Mouse (Mus musculus) thymus, adult 2 months (tissue): ENCODE data around the gene Sh3kbp1. TPM values are rescaled to one million over a fixed set of nuclear protein-coding genes. Genes with fewer than 3 reads are reported as not detected.

Experiments
- DNase-seq: peaks from one replicate; pipeline ENCODE4 v3.0.0; 2021
- H3K27ac ChIP-seq: fragments of 200-500 bp; 2 replicates; pipeline ENCODE4 v1.5.1; 2012; ENCODE audit warnings: low read length, control low read depth; ENCODE audit not compliant: control insufficient read depth, insufficient read depth
- H3K27me3 ChIP-seq: fragments of 200-500 bp; 2 replicates; pipeline ENCODE4 v1.6.1; 2012; ENCODE audit warnings: mild to moderate bottlenecking, low read length, moderate library complexity, mixed read lengths; ENCODE audit not compliant: control insufficient read depth, insufficient read depth
- H3K36me3 ChIP-seq: fragments of 200-500 bp; 2 replicates; pipeline ENCODE4 v1.6.1; 2012; ENCODE audit warnings: mild to moderate bottlenecking, low read length, moderate library complexity; ENCODE audit not compliant: control insufficient read depth, insufficient read depth
- H3K4me1 ChIP-seq: fragments of 200-500 bp; replicated peaks from 2 replicates; pipeline ENCODE4 v1.6.1; 2012; ENCODE audit warnings: low read length; ENCODE audit not compliant: control insufficient read depth, insufficient read depth
- H3K4me3 ChIP-seq: fragments of 200-500 bp; 2 replicates; pipeline ENCODE4 v1.5.1; 2012; ENCODE audit warnings: mild to moderate bottlenecking, low read length, control low read depth, moderate library complexity; ENCODE audit not compliant: control insufficient read depth, insufficient read depth
- CTCF ChIP-seq: fragments of 200-500 bp; IDR thresholded peaks from 2 replicates; pipeline ENCODE4 v1.5.1; 2012; ENCODE audit warnings: mild to moderate bottlenecking, control low read depth, low read length, moderate library complexity, borderline replicate concordance; ENCODE audit not compliant: control insufficient read depth, poor library complexity, insufficient read depth; ENCODE audit errors: extremely low read depth
- POLR2A ChIP-seq: fragments of 200-500 bp; IDR thresholded peaks from 2 replicates; pipeline ENCODE4 v1.6.1; 2012; ENCODE audit warnings: mild to moderate bottlenecking, low read length, control low read depth, moderate library complexity; ENCODE audit not compliant: control insufficient read depth, poor library complexity, insufficient read depth; ENCODE audit errors: extremely low read depth
- WGBS: fragments of 180-500 bp; shearing (Covaris S2); methylation state at CpG from one replicate; pipeline ENCODE4 v1.1.7; 2018; 5-methylcytosine and 5-hydroxymethylcytosine counted together
- polyA plus RNA-seq: library from polyadenylated mRNA; depleted of rRNA; stranded (reverse); fragments of >200 nt; gene quantifications from 2 replicates; pipeline ENCODE4 v1.2.3, GENCODE M21; 2012

The Sh3kbp1 gene
- polyA plus RNA-seq, 1 experiment = 114 TPM

DNA sequence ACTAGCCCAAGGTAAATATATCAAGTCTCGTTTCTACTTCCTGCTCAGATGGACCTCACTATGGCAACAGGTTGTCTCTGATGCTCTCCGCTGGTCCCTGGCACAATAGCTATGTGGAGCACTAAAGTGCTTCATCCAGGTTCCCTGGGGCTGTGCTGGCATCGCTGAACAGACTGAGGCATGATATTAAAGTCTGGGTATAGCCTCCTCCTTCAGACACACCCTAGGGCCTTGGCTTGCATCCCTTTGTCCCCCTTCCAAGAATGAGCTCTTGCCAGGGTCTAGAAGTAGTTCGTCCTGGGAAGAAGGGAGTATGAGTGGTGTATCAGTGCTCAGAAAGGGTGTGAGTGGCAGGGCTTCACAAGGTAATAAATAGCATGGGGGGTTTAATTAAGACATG is 269.5 kb downstream of the Sh3kbp1 start:
- Histone ChIP-seq H3K36me3 (no peaks in the 10 kb centered on the region; the same call in 1 of the 2 replicates), H3K4me3 (no peak overlapping the region), H3K27ac (no peak overlapping the region), H3K4me1 (no peaks in the 10 kb centered on the region; the same call in 1 of the 2 replicates), H3K27me3 (no peaks in the 10 kb centered on the region)
- 88% methylated on average over 4 of the region's 4 CpGs for WGBS
- TF ChIP-seq CTCF (no peak), POLR2A (no peak)
- DNase-seq = no peak

DNA sequence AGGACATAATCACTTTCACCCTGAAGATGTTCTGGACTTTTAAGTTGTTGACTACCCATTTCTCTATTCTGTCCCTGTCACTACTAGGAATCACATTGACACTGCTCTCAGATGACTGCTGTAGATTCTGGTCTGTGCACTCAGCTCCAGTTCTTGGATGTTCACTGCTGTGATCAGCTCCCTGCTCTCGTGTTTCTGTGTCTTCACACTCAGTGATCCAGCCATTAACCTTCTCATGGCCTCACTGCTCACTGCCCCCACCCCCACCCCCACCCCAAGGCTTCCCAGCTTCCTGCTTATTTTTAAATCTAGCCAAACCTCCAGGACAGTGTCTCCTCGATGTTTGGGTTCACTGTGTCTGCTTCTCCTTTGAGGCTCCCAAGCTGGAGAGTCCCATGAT is 271.0 kb downstream of the Sh3kbp1 start:
- no peak for TF ChIP-seq POLR2A
- TF ChIP-seq CTCF = no peak

GRCm38 (mm10) chrX:159899121-159899520 is 272.0 kb downstream of the Sh3kbp1 start:
- WGBS = 89% methylated on average over 2 of the region's 2 CpGs
- DNase-seq = no peak
- Histone ChIP-seq H3K4me3 (no peak overlapping the region), H3K4me1 (no peaks in the 10 kb centered on the region; the same call in 1 of the 2 replicates), H3K36me3 (peaks cover 4% of the 10 kb centered on the region; the same call in 1 of the 2 replicates), H3K27ac (no peak overlapping the region), H3K27me3 (no peaks in the 10 kb centered on the region)
- TF ChIP-seq POLR2A (no peak), CTCF (no peak)

More for the DNA sequence above, 271.0 kb downstream of the Sh3kbp1 start:
- Histone ChIP-seq H3K4me3 (no peak overlapping the region), H3K36me3 (peaks cover 4% of the 10 kb centered on the region; the same call in 1 of the 2 replicates), H3K27me3 (no peaks in the 10 kb centered on the region), H3K27ac (no peak overlapping the region), H3K4me1 (no peaks in the 10 kb centered on the region; the same call in 1 of the 2 replicates)
- no peak for DNase-seq
- 79% methylated on average over 2 of the region's 2 CpGs for WGBS

DNA sequence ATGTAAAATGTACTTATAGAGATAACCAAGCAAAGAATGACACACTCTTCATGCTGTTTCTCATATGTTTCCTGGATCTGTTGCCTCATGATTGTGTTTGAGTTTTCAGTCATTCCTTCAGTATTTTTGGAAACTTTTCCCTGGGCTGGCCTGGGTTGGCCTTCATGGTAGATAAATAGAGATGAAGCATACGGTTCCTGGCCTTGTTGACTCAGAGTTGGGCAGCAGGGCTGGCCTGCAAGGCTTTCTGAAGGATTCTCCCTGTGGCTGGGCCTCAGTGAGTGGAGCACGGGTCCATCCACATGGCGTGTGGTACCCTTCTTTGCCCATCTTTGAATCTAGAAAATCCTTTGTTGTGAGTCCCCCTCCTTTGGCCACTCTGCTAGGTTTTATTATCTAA is 276.3 kb downstream of the Sh3kbp1 start:
- TF ChIP-seq POLR2A (no peak), CTCF (no peak)
- H3K27me3 ChIP-seq = no peaks in the 10 kb centered on the region
- 98% methylated on average over 3 of the region's 3 CpGs for WGBS
- no peak overlapping the region for H3K4me3 ChIP-seq
- H3K27ac ChIP-seq = no peak overlapping the region
- H3K36me3 ChIP-seq = peaks cover 4% of the 10 kb centered on the region; the same call in 1 of the 2 replicates
- no peaks in the 10 kb centered on the region for H3K4me1 ChIP-seq
- DNase-seq = no peak

GRCm38 (mm10) chrX:159907703-159908102 is 280.6 kb downstream of the Sh3kbp1 start:
- Histone ChIP-seq H3K4me3 (no peak overlapping the region), H3K27ac (no peak overlapping the region), H3K4me1 (peaks cover 4% of the 10 kb centered on the region), H3K36me3 (0 out of 2 replicates have a peak, but pooled peaks cover under 1% of the 10 kb centered on the region), H3K27me3 (no peaks in the 10 kb centered on the region)
- WGBS = 19% methylated on average over 1 of the region's 1 CpGs
- no peak for DNase-seq
- TF ChIP-seq CTCF (no peak), POLR2A (no peak)

DNA sequence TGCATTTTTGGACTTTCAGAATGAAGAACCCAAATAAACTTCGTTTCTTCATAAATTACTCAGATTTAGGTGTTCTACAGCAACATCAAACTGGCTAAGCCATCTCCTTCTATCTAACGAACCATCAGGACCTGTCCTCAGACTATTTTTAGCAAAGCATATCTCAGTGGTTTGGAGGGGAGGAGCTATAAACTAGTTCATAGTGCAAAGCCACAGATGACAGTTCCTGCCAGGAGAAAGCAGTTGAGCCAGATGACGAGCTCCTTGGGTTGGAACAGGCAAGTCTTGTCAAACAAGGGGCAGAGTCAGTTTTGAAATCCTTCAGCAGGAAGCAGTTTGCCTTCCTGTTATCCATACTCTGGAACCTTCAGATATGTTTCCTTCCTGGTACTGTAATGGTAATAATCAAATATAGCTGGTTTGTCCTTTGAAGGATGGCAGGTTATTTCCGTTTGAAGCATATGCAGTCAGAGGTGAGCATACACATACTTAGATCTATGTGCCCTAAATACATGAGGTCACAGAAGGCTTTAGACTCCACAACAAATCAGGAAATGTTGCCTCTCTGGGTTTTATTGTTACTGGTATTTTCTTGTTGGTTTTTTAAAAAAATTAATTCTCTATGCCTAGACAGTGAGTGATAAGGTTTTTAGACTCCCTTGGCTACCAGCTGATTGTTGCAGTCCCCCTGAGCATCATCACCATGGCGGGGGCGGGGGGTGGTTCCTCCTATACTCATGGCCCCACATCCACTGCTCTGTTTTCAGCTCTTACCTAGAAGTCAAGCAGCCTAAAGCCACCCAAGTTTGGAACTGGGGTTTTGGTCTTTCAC is 282.6 kb downstream of the Sh3kbp1 start:
- no peak overlapping the region for H3K27ac ChIP-seq
- no peaks in the 10 kb centered on the region for H3K27me3 ChIP-seq
- H3K4me3 ChIP-seq = no peak overlapping the region
- H3K4me1 ChIP-seq = peaks cover 4% of the 10 kb centered on the region
- TF ChIP-seq POLR2A = no peak
- TF ChIP-seq CTCF = no peak
- WGBS = 28% methylated on average over 6 of the region's 6 CpGs
- no peaks in the 10 kb centered on the region for H3K36me3 ChIP-seq
- DNase-seq = no peak

DNA sequence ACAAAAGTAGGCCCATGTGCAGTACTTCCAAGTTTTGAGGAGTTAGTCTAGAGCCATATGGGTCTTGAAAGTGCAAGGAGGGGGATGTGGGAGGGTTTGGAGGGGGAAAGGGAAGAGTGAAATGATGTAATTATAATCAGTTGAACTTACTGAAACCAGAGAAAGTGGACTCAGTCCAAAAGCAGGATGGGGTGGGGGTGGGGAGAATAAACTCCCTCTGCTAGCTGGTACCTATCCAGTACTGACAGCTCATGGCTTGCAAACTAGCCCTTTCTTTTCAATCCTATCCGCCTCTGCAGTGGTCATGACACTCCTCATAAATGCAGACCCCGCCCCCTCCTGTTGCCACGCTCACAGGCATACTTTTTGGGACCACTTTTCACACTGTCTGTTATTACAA is 283.5 kb downstream of the Sh3kbp1 start:
- no peaks in the 10 kb centered on the region for H3K36me3 ChIP-seq
- H3K27ac ChIP-seq = no peak overlapping the region
- H3K4me1 ChIP-seq = peaks cover 4% of the 10 kb centered on the region
- no peaks in the 10 kb centered on the region for H3K27me3 ChIP-seq
- no peak overlapping the region for H3K4me3 ChIP-seq
- no peak for TF ChIP-seq POLR2A
- no peak for TF ChIP-seq CTCF
- WGBS = 86% methylated on average over 3 of the region's 3 CpGs
- DNase-seq = no peak
